Mouse (Mus musculus): ENCODE measurements around the gene Terf2ip. TPM values are rescaled to one million over a fixed set of nuclear protein-coding genes. Genes with fewer than 3 reads are reported as not detected.

Terf2ip gene
- total and polyA plus RNA-seq, 2 experiments from 2014 or later, result 55.5 to 74.9 TPM

- Histone ChIP-seq H3K9me3 (ENCODE audit: low read length) (no peaks in the 10 kb centered on the region), H3K4me2 (ENCODE audit: low read depth, low read length, poor library complexity, severe bottlenecking) (no peak overlapping the region), H3K36me3 (ENCODE audit: insufficient read depth, low read length) (no peaks in the 10 kb centered on the region), H3K9ac (replicated peaks; ENCODE audit: low read length, poor library complexity, severe bottlenecking) (no peak overlapping the region), H3K27ac (ENCODE audit: low read depth, low read length) (no peak overlapping the region), H3K4me1 (ENCODE audit: insufficient read depth, low read length) (no peaks in the 10 kb centered on the region), H3K27me3 (ENCODE audit: insufficient read depth, low read length) (no peaks in the 10 kb centered on the region), H3K4me3 (ENCODE audit: low read depth, low read length) (no peak overlapping the region)
- TF ChIP-seq CTCF (IDR thresholded peaks at IDR 0.05), result no peak
- ATAC-seq (ENCODE audit: low FRiP score) (no peak), DNase-seq (ENCODE audit: low spot score) (no peak)
- 88% methylated on average over 18 of the region's 18 CpGs for WGBS
Observed at GRCm38 (mm10) chr8:112037521-112037920, 26.3 kb downstream of the Terf2ip start.

GRCm38 (mm10) chr8:112045182-112045581, 34.0 kb downstream of the Terf2ip start:
- DNase-seq (ENCODE audit: low spot score) (no peak), ATAC-seq (ENCODE audit: low FRiP score) (no peak)
- Histone ChIP-seq H3K9ac (replicated peaks; ENCODE audit: low read length, poor library complexity, severe bottlenecking) (no peak overlapping the region), H3K27ac (ENCODE audit: low read depth, low read length) (no peak overlapping the region), H3K27me3 (ENCODE audit: insufficient read depth, low read length) (no peaks in the 10 kb centered on the region), H3K4me1 (ENCODE audit: insufficient read depth, low read length) (no peaks in the 10 kb centered on the region), H3K9me3 (ENCODE audit: low read length) (no peaks in the 10 kb centered on the region), H3K4me2 (ENCODE audit: low read depth, low read length, poor library complexity, severe bottlenecking) (no peak overlapping the region), H3K4me3 (ENCODE audit: low read depth, low read length) (no peak overlapping the region), H3K36me3 (ENCODE audit: insufficient read depth, low read length) (no peaks in the 10 kb centered on the region)
- 82% methylated on average over 5 of the region's 5 CpGs for WGBS
- peak; percentile 54 for TF ChIP-seq CTCF (IDR thresholded peaks at IDR 0.05)

- peak; percentile 99 for TF ChIP-seq CTCF (IDR thresholded peaks at IDR 0.05)
- H3K9me3 ChIP-seq (ENCODE audit: low read length), result no peaks in the 10 kb centered on the region
- ATAC-seq (ENCODE audit: low FRiP score) (peak; percentile 69; the same call in 1 of the 2 replicates), DNase-seq (ENCODE audit: low spot score) (peak; percentile 93)
- H3K4me2 ChIP-seq (ENCODE audit: low read depth, low read length, poor library complexity, severe bottlenecking), result no peak overlapping the region
- no peak overlapping the region for H3K9ac ChIP-seq (replicated peaks; ENCODE audit: low read length, poor library complexity, severe bottlenecking)
- H3K27ac ChIP-seq (ENCODE audit: low read depth, low read length), result no peak overlapping the region
- H3K4me3 ChIP-seq (ENCODE audit: low read depth, low read length), result no peak overlapping the region
- H3K36me3 ChIP-seq (ENCODE audit: insufficient read depth, low read length), result no peaks in the 10 kb centered on the region
- no peaks in the 10 kb centered on the region for H3K27me3 ChIP-seq (ENCODE audit: insufficient read depth, low read length)
- no peaks in the 10 kb centered on the region for H3K4me1 ChIP-seq (ENCODE audit: insufficient read depth, low read length)
- 2% methylated on average over 7 of the region's 7 CpGs for WGBS
Observed at GRCm38 (mm10) chr8:112045896-112046295, 34.7 kb downstream of the Terf2ip start.

GRCm38 (mm10) chr8:112048293-112048692, 37.1 kb downstream of the Terf2ip start:
- no peaks in the 10 kb centered on the region for H3K27me3 ChIP-seq (ENCODE audit: insufficient read depth, low read length)
- no peaks in the 10 kb centered on the region for H3K36me3 ChIP-seq (ENCODE audit: insufficient read depth, low read length)
- no peak overlapping the region for H3K4me2 ChIP-seq (ENCODE audit: low read depth, low read length, poor library complexity, severe bottlenecking)
- H3K9me3 ChIP-seq (ENCODE audit: low read length), result no peaks in the 10 kb centered on the region
- peak; percentile 52 for DNase-seq (ENCODE audit: low spot score)
- no peak for ATAC-seq (ENCODE audit: low FRiP score)
- TF ChIP-seq CTCF (IDR thresholded peaks at IDR 0.05), result peak; percentile 75
- H3K4me1 ChIP-seq (ENCODE audit: insufficient read depth, low read length), result no peaks in the 10 kb centered on the region
- no peak overlapping the region for H3K9ac ChIP-seq (replicated peaks; ENCODE audit: low read length, poor library complexity, severe bottlenecking)
- 59% methylated on average over 6 of the region's 6 CpGs for WGBS
- no peak overlapping the region for H3K4me3 ChIP-seq (ENCODE audit: low read depth, low read length)
- H3K27ac ChIP-seq (ENCODE audit: low read depth, low read length), result no peak overlapping the region

- no peak overlapping the region for H3K27ac ChIP-seq (ENCODE audit: low read depth, low read length)
- peak; percentile 45 for TF ChIP-seq CTCF (IDR thresholded peaks at IDR 0.05)
- H3K4me2 ChIP-seq (ENCODE audit: low read depth, low read length, poor library complexity, severe bottlenecking), result no peak overlapping the region
- DNase-seq (ENCODE audit: low spot score) (no peak), ATAC-seq (ENCODE audit: low FRiP score) (no peak)
- 83% methylated on average over 6 of the region's 6 CpGs for WGBS
- no peaks in the 10 kb centered on the region for H3K36me3 ChIP-seq (ENCODE audit: insufficient read depth, low read length)
- no peaks in the 10 kb centered on the region for H3K27me3 ChIP-seq (ENCODE audit: insufficient read depth, low read length)
- no peaks in the 10 kb centered on the region for H3K9me3 ChIP-seq (ENCODE audit: low read length)
- H3K4me1 ChIP-seq (ENCODE audit: insufficient read depth, low read length), result no peaks in the 10 kb centered on the region
- no peak overlapping the region for H3K4me3 ChIP-seq (ENCODE audit: low read depth, low read length)
- H3K9ac ChIP-seq (replicated peaks; ENCODE audit: low read length, poor library complexity, severe bottlenecking), result no peak overlapping the region
Observed at GRCm38 (mm10) chr8:112049984-112050383, 38.8 kb downstream of the Terf2ip start.

GRCm38 (mm10) chr8:112051537-112051936, 40.3 kb downstream of the Terf2ip start:
- ATAC-seq (ENCODE audit: low FRiP score), result no peak
- H3K27me3 ChIP-seq (ENCODE audit: insufficient read depth, low read length), result no peaks in the 10 kb centered on the region
- H3K27ac ChIP-seq (ENCODE audit: low read depth, low read length), result no peak overlapping the region
- TF ChIP-seq CTCF (IDR thresholded peaks at IDR 0.05), result no peak
- no peaks in the 10 kb centered on the region for H3K4me1 ChIP-seq (ENCODE audit: insufficient read depth, low read length)
- H3K9me3 ChIP-seq (ENCODE audit: low read length), result no peaks in the 10 kb centered on the region
- H3K36me3 ChIP-seq (ENCODE audit: insufficient read depth, low read length), result no peaks in the 10 kb centered on the region
- H3K4me2 ChIP-seq (ENCODE audit: low read depth, low read length, poor library complexity, severe bottlenecking), result no peak overlapping the region
- H3K4me3 ChIP-seq (ENCODE audit: low read depth, low read length), result no peak overlapping the region
- 81% methylated on average over 9 of the region's 9 CpGs for WGBS
- H3K9ac ChIP-seq (replicated peaks; ENCODE audit: low read length, poor library complexity, severe bottlenecking), result no peak overlapping the region
- no peak for DNase-seq (ENCODE audit: low spot score)
